Mouse (Mus musculus) megakaryocyte, embryonic 14.5 days (primary cell): ENCODE measurements around the gene Zbtb16.

ENCODE experiments used
- FLI1 ChIP-seq: IDR thresholded peaks from 2 replicates; pipeline ENCODE4 v1.6.1; 2012; ENCODE audit warnings: low read length, inconsistent platforms, mixed read lengths
- GATA1 ChIP-seq: IDR thresholded peaks from 3 replicates; pipeline ENCODE4 v1.6.1; 2012; ENCODE audit warnings: mixed read lengths, low read length, inconsistent platforms, borderline replicate concordance

DNA sequence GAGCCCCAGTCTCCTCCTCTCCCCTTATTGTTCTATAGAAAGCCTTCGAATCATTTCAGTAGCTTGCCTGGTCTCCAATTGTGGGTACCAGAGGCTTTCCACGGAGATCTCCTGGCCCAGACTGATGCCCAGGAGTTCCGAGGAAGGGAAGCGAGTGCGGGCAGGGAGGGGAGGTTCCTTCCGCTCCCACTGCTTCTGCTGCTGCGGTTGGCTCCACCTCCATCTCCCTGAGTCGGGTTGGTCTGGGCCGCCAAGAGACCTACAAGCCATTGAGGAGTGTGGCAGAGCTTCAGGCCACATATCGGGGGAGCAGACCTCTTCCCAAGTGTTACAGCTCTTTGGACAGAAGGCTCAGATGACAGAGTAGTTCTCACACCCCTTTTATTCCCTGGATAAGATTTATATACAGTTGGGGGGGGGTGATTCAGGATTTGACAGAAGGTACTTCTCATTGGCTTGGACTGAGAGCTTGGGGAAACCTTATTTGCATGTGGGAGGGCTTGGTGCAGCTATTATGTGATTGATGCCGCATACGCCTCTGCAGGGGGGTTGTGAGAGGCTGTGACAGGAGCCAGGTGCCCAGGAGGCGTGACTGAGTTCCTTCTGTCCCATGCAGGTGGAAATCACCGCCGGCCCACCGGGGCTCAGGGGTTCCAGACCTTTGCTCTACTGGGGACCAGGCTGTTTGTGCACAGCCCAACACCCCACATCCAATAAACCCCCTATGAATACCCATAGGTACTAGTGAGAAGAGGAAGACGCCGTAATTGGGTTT lies 200.3 kb downstream of the Zbtb16 start:
- TF ChIP-seq FLI1: no peak
- no peak for TF ChIP-seq GATA1
